Mouse (Mus musculus): ENCODE measurements around the gene Pnck. TPM values are rescaled to one million over a fixed set of nuclear protein-coding genes. Genes with fewer than 3 reads are reported as not detected.

The Pnck gene
- total and polyA plus RNA-seq, 3 experiments: not detected

GRCm38 (mm10) chrX:73650869-73651268 is 9.0 kb downstream of the Pnck start:
- Histone ChIP-seq H3K4me2 (ENCODE audit: insufficient read depth, low read depth, poor library complexity, severe bottlenecking) (no peak overlapping the region), H3K27me3 (replicated peaks) (no peaks in the 10 kb centered on the region), H3K79me2 (replicated peaks; ENCODE audit: control insufficient read depth, extremely low read depth, insufficient read depth, poor library complexity, severe bottlenecking) (no peaks in the 10 kb centered on the region), H3K27ac (ENCODE audit: insufficient read depth, low read depth) (no peak overlapping the region), H3K4me1 (ENCODE audit: control insufficient read depth in 1 of 2, insufficient read depth in 2 of 2) (peaks cover 3 to 8% of the 10 kb centered on the region in 2 experiments; a peak in 2 of 4 replicates), H3K36me3 (replicated peaks in 1 of 2; ENCODE audit: control insufficient read depth in 1 of 2, insufficient read depth in 1 of 2, low read length in 1 of 2) (no peaks in the 10 kb centered on the region), H3K9ac (ENCODE audit: insufficient read depth, low read depth) (no peak overlapping the region), H3K4me3 (replicated peaks in 1 of 3; ENCODE audit: low read depth in 2 of 3, low read length in 2 of 3, poor library complexity in 1 of 3) (no peak overlapping the region), H3K9me3 (replicated peaks; ENCODE audit: low read length) (no peaks in the 10 kb centered on the region)
- no peak for TF ChIP-seq CHD2 (IDR thresholded peaks at IDR 0.05; ENCODE audit: low read length)
- TF ChIP-seq SIN3A (IDR thresholded peaks at IDR 0.05; ENCODE audit: low read length): no peak
- no peak for TF ChIP-seq MXI1 (IDR thresholded peaks at IDR 0.05; ENCODE audit: low read depth, low read length)
- TF ChIP-seq ZKSCAN1 (IDR thresholded peaks at IDR 0.05; ENCODE audit: borderline replicate concordance, low read depth, low read length): no peak
- TF ChIP-seq TBP (conservative IDR thresholded peaks at IDR 0.05; ENCODE audit: low read depth, low read length): no peak
- no peak for TF ChIP-seq ETS1 (conservative IDR thresholded peaks at IDR 0.05; ENCODE audit: low read depth, low read length)
- no peak for TF ChIP-seq NRF1 (IDR thresholded peaks at IDR 0.05; ENCODE audit: low read depth, low read length)
- DNase-seq (ENCODE audit: extremely low read depth): no peak
- dilution Hi-C loops (cut with MboI; ENCODE audit: extremely low pct_ligation_motif_present, extremely low pct_unique_long_range_greater_than_20kb, low sequenced_read_pairs): no loop called here
- in situ Hi-C loops (cut with MboI; ENCODE audit: low pct_ligation_motif_present, low pct_unique_long_range_greater_than_20kb, low sequenced_read_pairs): loop anchor here (5.0 to 25.0 kb wide), 2 partner anchors 64 to 639 kb away; no protein-coding TSS in a partner anchor

GRCm38 (mm10) chrX:73645121-73645520 is 14.8 kb downstream of the Pnck start:
- H3K27me3 ChIP-seq (replicated peaks): no peaks in the 10 kb centered on the region
- in situ Hi-C loops (cut with MboI; ENCODE audit: low pct_ligation_motif_present, low pct_unique_long_range_greater_than_20kb, low sequenced_read_pairs) (no loop called here), dilution Hi-C loops (cut with MboI; ENCODE audit: extremely low pct_ligation_motif_present, extremely low pct_unique_long_range_greater_than_20kb, low sequenced_read_pairs) (no loop called here)
- no peak overlapping the region for H3K9ac ChIP-seq (ENCODE audit: insufficient read depth, low read depth)
- H3K79me2 ChIP-seq (replicated peaks; ENCODE audit: control insufficient read depth, extremely low read depth, insufficient read depth, poor library complexity, severe bottlenecking): no peaks in the 10 kb centered on the region
- no peak for TF ChIP-seq ZKSCAN1 (IDR thresholded peaks at IDR 0.05; ENCODE audit: borderline replicate concordance, low read depth, low read length)
- TF ChIP-seq RCOR1 (conservative IDR thresholded peaks at IDR 0.05; ENCODE audit: low read depth, low read length): no peak
- no peak for TF ChIP-seq MYC (IDR thresholded peaks at IDR 0.05; ENCODE audit: low read depth, low read length)
- TF ChIP-seq ZNF384 (IDR thresholded peaks at IDR 0.05; ENCODE audit: low read depth, low read length): no peak
- no peak for TF ChIP-seq KAT2A (IDR thresholded peaks at IDR 0.05; ENCODE audit: insufficient replicate concordance, low read length)
- TF ChIP-seq UBTF (IDR thresholded peaks at IDR 0.05; ENCODE audit: low read depth, low read length): no peak
- no peak for TF ChIP-seq IRF4 (IDR thresholded peaks at IDR 0.05; ENCODE audit: low read depth, low read length)
- no peak for TF ChIP-seq POLR2AphosphoS2 (IDR thresholded peaks at IDR 0.05; ENCODE audit: low read depth, low read length)
- no peak for TF ChIP-seq PAX5 (IDR thresholded peaks at IDR 0.05; ENCODE audit: low read length)
- no peak for TF ChIP-seq RAD21 (IDR thresholded peaks at IDR 0.05; ENCODE audit: low read depth, low read length)
- no peak for TF ChIP-seq CHD2 (IDR thresholded peaks at IDR 0.05; ENCODE audit: low read length)
- TF ChIP-seq NRF1 (IDR thresholded peaks at IDR 0.05; ENCODE audit: low read depth, low read length): no peak
- no peak for TF ChIP-seq NELFE (IDR thresholded peaks at IDR 0.05; ENCODE audit: low read depth, low read length)
- no peak for TF ChIP-seq USF1 (IDR thresholded peaks at IDR 0.05; ENCODE audit: low read depth, low read length)
- TF ChIP-seq CTCF (conservative IDR thresholded peaks at IDR 0.05 in 1 of 2, IDR thresholded peaks at IDR 0.05 in 1 of 2; ENCODE audit: low read depth in 2 of 2, low read length in 2 of 2): no peak
- no peak for TF ChIP-seq JUN (IDR thresholded peaks at IDR 0.05; ENCODE audit: insufficient read depth, low read depth, low read length)
- TF ChIP-seq MEF2A (IDR thresholded peaks at IDR 0.05; ENCODE audit: borderline replicate concordance, low read depth, low read length): no peak
- TF ChIP-seq JUND (conservative IDR thresholded peaks at IDR 0.05; ENCODE audit: low read depth, low read length): no peak
- no peak for TF ChIP-seq HCFC1 (IDR thresholded peaks at IDR 0.05; ENCODE audit: low read depth, low read length)
- TF ChIP-seq BHLHE40 (IDR thresholded peaks at IDR 0.05; ENCODE audit: low read depth, low read length): no peak
- H3K27ac ChIP-seq (ENCODE audit: insufficient read depth, low read depth): no peak overlapping the region
- no peak overlapping the region for H3K4me2 ChIP-seq (ENCODE audit: insufficient read depth, low read depth, poor library complexity, severe bottlenecking)
- no peaks in the 10 kb centered on the region for H3K4me1 ChIP-seq (ENCODE audit: control insufficient read depth in 1 of 2, insufficient read depth in 2 of 2)
- H3K9me3 ChIP-seq (replicated peaks; ENCODE audit: low read length): no peaks in the 10 kb centered on the region
- no peak for DNase-seq (ENCODE audit: extremely low read depth)
- no peak overlapping the region for H3K4me3 ChIP-seq (replicated peaks in 1 of 3; ENCODE audit: low read depth in 2 of 3, low read length in 2 of 3, poor library complexity in 1 of 3)
- H3K36me3 ChIP-seq (replicated peaks in 1 of 2; ENCODE audit: control insufficient read depth in 1 of 2, insufficient read depth in 1 of 2, low read length in 1 of 2): no peaks in the 10 kb centered on the region
